Mouse (Mus musculus) common myeloid progenitor, adult 5-6 weeks (primary cell): ENCODE measurements around the gene Rcan1. TPM values are rescaled to one million over a fixed set of nuclear protein-coding genes. Genes with fewer than 3 reads are reported as not detected.

Source experiments
- ATAC-seq: replicated peaks from 2 replicates; pipeline ENCODE4 v1.8.0; 2016; ENCODE audit warnings: low read depth, mild to moderate bottlenecking, moderate TSS enrichment, inconsistent platforms; ENCODE audit not compliant: poor library complexity, severe bottlenecking
- total RNA-seq: library from RNA; stranded (forward); fragments of 200-1000, 187-1606 nt; gene quantifications from 2 replicates; pipeline ENCODE4 v1.2.3, GENCODE M21; 2017

The Rcan1 gene
- total RNA-seq, 1 experiment from 2014 or later, result 7.6 TPM

- ATAC-seq, result 0 out of 2 replicates have a peak, but pooled peaks have one; percentile 44
Measured at GRCm38 (mm10) chr16:92475093-92475860, 4.6 kb upstream of the Rcan1 start.

DNA sequence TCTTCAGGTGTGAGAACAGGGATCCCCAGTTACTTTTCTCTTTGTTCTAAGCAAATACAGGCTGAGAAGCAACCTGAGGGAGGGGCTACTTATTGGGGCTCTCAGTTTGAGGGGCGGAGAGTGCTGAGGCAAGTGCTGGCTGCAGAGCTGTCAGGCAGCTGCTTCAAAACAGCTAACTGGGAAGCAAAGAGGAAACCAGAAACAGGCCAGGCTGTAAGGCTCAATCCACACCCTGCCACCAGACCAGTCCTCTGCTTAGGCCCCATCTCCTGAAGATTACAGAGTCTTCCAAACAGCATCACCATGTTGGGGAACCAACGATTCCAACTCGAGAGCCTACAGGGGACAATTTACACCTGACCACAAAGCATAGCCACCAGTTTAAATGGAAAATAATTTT lies 2.2 kb upstream of the Rcan1 start:
- no peak for ATAC-seq

- ATAC-seq, result no peak
Measured at GRCm38 (mm10) chr16:92468459-92468858, 2.2 kb downstream of the Rcan1 start.

DNA sequence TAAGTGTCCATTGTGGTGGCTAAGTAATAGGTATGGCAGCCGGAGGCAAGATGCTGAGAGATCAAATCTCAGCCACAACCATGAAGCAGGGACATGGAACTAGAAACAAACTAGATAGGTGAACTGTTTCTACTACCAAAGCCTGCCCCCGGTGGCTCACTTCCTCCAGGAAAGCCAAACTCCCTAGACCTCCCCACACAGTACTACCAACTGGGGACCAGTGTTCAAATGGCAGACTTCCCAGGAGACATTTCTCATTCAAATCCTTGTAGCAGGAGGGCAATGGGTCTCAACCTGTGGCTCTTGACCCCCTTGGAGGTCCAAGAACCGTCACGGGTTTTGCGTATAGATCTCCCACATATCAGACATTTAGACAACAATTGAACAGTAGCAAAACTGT lies 3.6 kb downstream of the Rcan1 start:
- no peak for ATAC-seq

DNA sequence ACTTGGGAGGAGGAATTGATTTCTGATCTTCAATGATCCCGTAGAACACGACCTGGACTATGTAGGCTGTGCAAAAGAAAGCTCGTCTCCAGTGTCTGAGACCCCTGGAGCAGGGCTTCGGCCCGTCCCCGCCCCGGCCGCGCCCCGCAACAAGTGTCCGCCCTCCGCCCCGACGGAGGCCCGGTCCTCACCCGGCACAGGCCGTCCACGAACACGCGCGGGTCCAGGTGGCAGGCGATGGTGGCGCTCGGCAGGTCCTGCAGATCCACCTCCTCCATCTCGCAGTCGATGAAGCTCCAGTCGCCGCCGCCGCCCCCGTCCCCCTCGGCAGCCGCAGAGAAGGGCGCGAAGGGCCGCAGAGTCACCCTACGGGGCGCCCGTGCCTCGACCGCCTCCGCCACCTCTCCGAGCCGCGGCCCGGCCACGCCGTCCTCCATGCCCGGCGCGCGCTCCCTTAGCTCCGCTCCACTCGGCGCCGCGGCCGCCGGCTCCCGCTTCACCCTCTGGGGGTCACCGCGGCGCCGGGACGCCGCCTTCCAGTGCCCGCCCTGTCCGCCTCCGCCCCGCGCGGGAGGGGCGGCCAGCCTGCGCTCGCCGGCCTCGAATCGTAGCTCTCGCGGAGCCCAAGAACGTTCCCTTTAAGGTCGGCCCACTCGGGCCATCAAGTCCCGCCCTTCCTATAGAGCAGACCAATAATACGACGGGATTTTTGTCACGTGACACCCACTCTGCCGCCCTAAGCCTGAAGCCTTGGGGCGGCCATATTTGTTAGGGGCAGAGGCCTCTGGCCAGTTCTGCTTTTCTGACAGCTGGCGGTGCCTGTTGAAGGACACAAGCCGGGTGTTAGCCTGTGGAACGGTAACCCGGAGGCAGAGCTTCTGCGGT lies 4.8 kb downstream of the Rcan1 start:
- ATAC-seq, result peak; percentile 92

DNA sequence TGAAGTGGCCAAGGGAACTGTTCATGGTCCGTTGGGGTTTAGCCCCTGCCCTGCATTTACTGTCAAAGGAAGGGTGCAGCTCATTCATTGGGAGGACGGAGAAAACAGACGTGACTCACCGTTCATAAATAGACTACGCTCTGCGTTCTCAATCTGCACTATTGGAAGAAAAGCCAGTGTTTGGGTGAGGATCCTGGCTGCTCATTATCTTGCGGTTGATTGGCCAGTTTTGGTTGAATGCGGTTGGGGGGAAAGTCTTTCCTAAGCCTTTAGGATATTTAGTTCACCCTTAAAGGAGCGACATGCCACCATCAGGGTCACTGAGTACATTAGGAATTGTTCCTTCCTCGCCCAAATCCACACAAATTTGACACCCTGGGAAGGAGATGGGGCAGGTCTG lies 5.4 kb downstream of the Rcan1 start:
- ATAC-seq, result no peak

- ATAC-seq, result 0 out of 2 replicates have a peak, but pooled peaks have one; percentile 10
Measured at GRCm38 (mm10) chr16:92464390-92464972, 6.2 kb downstream of the Rcan1 start.

DNA sequence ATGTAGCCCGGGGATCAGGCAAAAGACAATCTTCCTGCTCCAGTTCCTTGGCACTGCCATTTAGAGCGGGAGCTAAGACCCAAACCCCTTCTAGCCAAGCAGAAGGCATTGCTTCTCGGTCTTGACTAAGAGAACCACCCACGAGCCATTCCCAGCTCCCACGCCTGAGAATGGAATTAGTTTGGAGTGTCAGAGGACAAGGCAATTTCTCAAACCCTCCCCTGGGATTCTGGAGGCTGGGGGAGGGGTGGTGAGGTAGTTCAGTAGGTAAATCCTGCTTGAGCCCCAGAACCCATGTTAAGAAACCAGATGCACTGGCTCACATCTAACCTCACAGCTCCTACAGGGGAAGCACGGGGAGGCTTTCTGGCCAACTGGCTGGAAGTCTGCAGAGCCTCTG lies 9.3 kb downstream of the Rcan1 start:
- ATAC-seq, result no peak

- peak; percentile 90 for ATAC-seq
Measured at GRCm38 (mm10) chr16:92457594-92457993, 13.1 kb downstream of the Rcan1 start.

- ATAC-seq, result no peak
Measured at GRCm38 (mm10) chr16:92455969-92456368, 14.7 kb downstream of the Rcan1 start.

- ATAC-seq, result no peak
Measured at GRCm38 (mm10) chr16:92455488-92455887, 15.2 kb downstream of the Rcan1 start.

- ATAC-seq, result no peak
Measured at GRCm38 (mm10) chr16:92454495-92454894, 16.2 kb downstream of the Rcan1 start.

GRCm38 (mm10) chr16:92454002-92454401 lies 16.7 kb downstream of the Rcan1 start:
- ATAC-seq, result no peak

DNA sequence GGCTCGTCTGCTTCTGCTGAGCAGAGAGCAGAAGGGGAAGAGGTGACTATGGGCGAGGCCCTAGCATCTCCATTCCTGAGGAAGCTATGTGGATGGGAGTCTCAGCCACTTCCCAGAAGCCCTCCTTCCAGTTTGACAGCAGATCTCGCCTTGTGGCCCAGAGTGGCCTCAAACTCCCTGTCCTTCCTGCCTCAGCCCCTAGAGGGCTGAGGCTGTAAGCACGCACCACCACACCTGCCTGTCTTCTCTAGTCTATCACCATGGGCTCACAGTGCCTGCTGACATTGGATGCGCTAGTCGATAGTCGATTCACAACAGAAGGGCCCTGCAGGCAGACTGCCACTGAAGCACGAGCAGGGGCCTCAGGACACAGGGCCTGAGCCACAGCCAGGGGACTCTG lies 18.1 kb downstream of the Rcan1 start:
- peak; percentile 52; the same call in 1 of the 2 replicates for ATAC-seq

DNA sequence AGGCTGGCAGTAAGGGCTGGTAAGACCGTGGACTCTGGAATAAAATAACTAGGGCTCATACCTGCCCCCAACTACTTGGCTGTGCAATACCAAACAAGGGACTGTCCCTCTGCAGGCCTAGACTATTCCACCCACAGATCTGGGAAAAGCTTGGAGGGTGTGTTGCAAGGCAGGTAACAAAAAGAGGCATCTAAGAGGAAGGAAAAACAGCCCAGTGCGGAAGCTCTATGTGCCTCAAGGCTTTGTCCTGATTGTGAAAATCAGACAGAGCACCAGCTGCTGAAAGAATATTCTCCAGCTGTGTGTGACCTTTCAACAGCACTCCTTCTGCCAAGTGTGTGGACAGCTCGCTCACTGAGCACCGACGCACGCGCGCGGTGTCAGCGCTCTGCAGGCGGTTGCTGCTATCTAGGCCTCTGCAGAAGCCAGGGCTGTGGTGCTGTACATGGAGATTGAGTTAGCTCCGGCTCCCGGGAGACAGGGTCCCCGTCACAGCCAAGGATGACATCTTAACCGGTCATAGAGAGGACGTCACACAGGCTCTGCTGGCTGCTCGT lies 19.1 kb downstream of the Rcan1 start:
- ATAC-seq, result no peak

DNA sequence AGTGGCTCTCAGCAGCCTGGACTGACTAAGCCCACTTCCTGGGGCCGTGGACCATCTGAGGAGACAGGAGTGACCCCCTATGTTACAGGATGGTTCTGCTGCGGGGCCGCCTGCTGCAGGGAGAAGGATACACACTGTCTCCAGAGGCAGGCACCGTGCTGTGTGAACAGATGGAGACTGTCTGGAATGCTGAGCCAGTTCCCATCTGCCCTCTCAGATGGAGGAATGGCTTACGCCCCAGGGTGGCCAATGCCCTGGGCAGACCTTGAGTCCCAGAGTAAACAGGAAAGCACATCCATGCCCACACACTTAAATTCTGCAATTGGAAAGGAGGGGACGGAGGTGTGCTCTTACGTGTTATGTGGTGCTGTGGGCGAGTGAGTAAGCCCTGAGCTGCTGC lies 20.3 kb downstream of the Rcan1 start:
- no peak for ATAC-seq

GRCm38 (mm10) chr16:92449080-92449479 lies 21.6 kb downstream of the Rcan1 start:
- ATAC-seq, result no peak

DNA sequence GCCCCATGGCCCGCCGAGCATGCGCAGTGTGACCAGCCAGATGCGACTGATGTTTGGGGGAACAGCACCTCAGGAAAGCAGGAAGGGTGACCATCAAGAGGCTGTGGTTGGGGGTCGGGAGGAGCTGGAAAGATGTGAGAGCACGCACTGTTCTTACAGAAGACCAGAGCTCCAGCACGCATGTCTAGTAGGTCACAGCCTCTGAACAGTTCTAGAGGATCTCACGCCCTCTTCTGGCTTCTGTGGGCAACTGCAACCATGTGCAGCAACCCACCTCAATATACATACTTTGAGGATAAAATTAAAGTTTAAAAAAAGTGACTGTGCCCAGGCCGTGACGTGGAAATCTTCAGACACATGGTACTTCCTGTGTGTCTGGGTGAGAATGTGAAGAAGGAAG lies 25.3 kb downstream of the Rcan1 start:
- ATAC-seq, result peak; percentile 57

- ATAC-seq, result peak; percentile 67
Measured at GRCm38 (mm10) chr16:92443644-92444113, 27.0 kb downstream of the Rcan1 start.

GRCm38 (mm10) chr16:92442946-92443345 lies 27.7 kb downstream of the Rcan1 start:
- ATAC-seq, result no peak
